Mouse (Mus musculus) embryonic facial prominence, embryonic 12.5 days (tissue): ENCODE data around the gene Gart. TPM values are rescaled to one million over a fixed set of nuclear protein-coding genes. Genes with fewer than 3 reads are reported as not detected.

Source experiments
- ATAC-seq: fragments of 200-750 bp; cut with Nextera tagmentation; 2 replicates; pipeline ENCODE4 v1.8.0; 2017; ENCODE audit not compliant: insufficient number of reproducible peaks, insufficient read depth, low FRiP score, low TSS enrichment
- H3K27ac ChIP-seq: fragments of 300-500 bp; sonication (generic); 2 replicates; pipeline ENCODE4 v1.5.1; 2016; ENCODE audit warnings: mild to moderate bottlenecking
- H3K27me3 ChIP-seq: fragments of 300-500 bp; sonication (generic); 2 replicates; pipeline ENCODE4 v1.6.1; 2016; ENCODE audit warnings: mild to moderate bottlenecking, moderate library complexity
- H3K36me3 ChIP-seq: fragments of 300-500 bp; sonication (generic); 2 replicates; pipeline ENCODE4 v1.6.1; 2016; ENCODE audit warnings: mild to moderate bottlenecking
- H3K4me1 ChIP-seq: fragments of 300-500 bp; sonication (generic); 2 replicates; pipeline ENCODE4 v1.6.1; 2016
- H3K4me2 ChIP-seq: fragments of 300-500 bp; sonication (generic); replicated peaks from 2 replicates; pipeline ENCODE4 v1.6.1; 2016; ENCODE audit warnings: mild to moderate bottlenecking, moderate library complexity
- H3K4me3 ChIP-seq: fragments of 300-500 bp; sonication (generic); 2 replicates; pipeline ENCODE4 v1.5.1; 2016; ENCODE audit warnings: mild to moderate bottlenecking
- H3K9ac ChIP-seq: fragments of 300-500 bp; sonication (generic); 2 replicates; pipeline ENCODE4 v1.6.1; 2016; ENCODE audit warnings: mild to moderate bottlenecking, moderate library complexity
- H3K9me3 ChIP-seq: fragments of 300-500 bp; sonication (generic); 2 replicates; pipeline ENCODE4 v1.6.1; 2016; ENCODE audit warnings: mild to moderate bottlenecking, moderate library complexity
- WGBS: fragments of 180-500 bp; shearing (Covaris S2); methylation state at CpG from one replicate; pipeline ENCODE4 v1.1.7; 2016; 5-methylcytosine and 5-hydroxymethylcytosine counted together
- polyA plus RNA-seq: library from polyadenylated mRNA; unstranded; fragments of >200 nt; fragmentation: Nextera tagmentation; extraction: Ambion mirVana; gene quantifications from 2 replicates; pipeline ENCODE4 v1.2.1, GENCODE M21; 2016

The Gart gene
- polyA plus RNA-seq, result 121 and 133 TPM in 2 replicates

- Histone ChIP-seq H3K4me3 (peak within 1 kb of the TSS; percentile 81), H3K4me2 (peak within 1 kb of the TSS; percentile 89), H3K27me3 (no peaks in the 10 kb centered on the region), H3K36me3 (peaks cover 16% of the 10 kb centered on the region), H3K9ac (peak within 1 kb of the TSS; percentile 73), H3K9me3 (no peaks in the 10 kb centered on the region), H3K4me1 (peaks cover 9% of the 10 kb centered on the region; the same call in 1 of the 2 replicates), H3K27ac (peak within 1 kb of the TSS; percentile 98)
- WGBS, result under 1% methylated on average over 59 of the region's 59 CpGs
- peak; percentile 82 for ATAC-seq
These were observed at the start of gene Gart for GRCm38 (mm10) chr16:91646681-91647419. Gart (minus strand) TSS chr16:91646952.

- peaks cover 30% of the 10 kb centered on the region for H3K36me3 ChIP-seq
- no peak overlapping the region for H3K27ac ChIP-seq
- H3K4me3 ChIP-seq, result no peak overlapping the region
- ATAC-seq, result no peak
- 50% methylated on average over 8 of the region's 8 CpGs for WGBS
- no peaks in the 10 kb centered on the region for H3K27me3 ChIP-seq
- H3K4me1 ChIP-seq, result no peaks in the 10 kb centered on the region
- H3K4me2 ChIP-seq, result no peak overlapping the region
- H3K9me3 ChIP-seq, result no peaks in the 10 kb centered on the region
- no peak overlapping the region for H3K9ac ChIP-seq
These were observed 48.5 kb upstream of the Gart start for GRCm38 (mm10) chr16:91695108-91695755.

- Histone ChIP-seq H3K9ac (no peak overlapping the region), H3K27ac (no peak overlapping the region), H3K4me3 (no peak overlapping the region), H3K4me1 (0 out of 2 replicates have a peak, but pooled peaks cover 3% of the 10 kb centered on the region), H3K9me3 (no peaks in the 10 kb centered on the region), H3K27me3 (no peaks in the 10 kb centered on the region), H3K4me2 (no peak overlapping the region), H3K36me3 (peaks cover 29% of the 10 kb centered on the region)
- ATAC-seq, result peak; percentile 83; the same call in 1 of the 2 replicates
- WGBS, result 29% methylated on average over 14 of the region's 14 CpGs
These were observed 47.8 kb upstream of the Gart start for GRCm38 (mm10) chr16:91694455-91695084.

- Histone ChIP-seq H3K9me3 (no peaks in the 10 kb centered on the region), H3K4me2 (no peak overlapping the region), H3K4me1 (peaks cover 14% of the 10 kb centered on the region), H3K36me3 (peaks cover 14% of the 10 kb centered on the region), H3K27ac (no peak overlapping the region), H3K27me3 (no peaks in the 10 kb centered on the region), H3K9ac (peak overlapping the region; percentile 24; the same call in 1 of the 2 replicates), H3K4me3 (no peak overlapping the region)
- no peak for ATAC-seq
- WGBS, result 46% methylated on average over 7 of the region's 7 CpGs
These were observed 43.0 kb upstream of the Gart start for GRCm38 (mm10) chr16:91689791-91690190.

DNA sequence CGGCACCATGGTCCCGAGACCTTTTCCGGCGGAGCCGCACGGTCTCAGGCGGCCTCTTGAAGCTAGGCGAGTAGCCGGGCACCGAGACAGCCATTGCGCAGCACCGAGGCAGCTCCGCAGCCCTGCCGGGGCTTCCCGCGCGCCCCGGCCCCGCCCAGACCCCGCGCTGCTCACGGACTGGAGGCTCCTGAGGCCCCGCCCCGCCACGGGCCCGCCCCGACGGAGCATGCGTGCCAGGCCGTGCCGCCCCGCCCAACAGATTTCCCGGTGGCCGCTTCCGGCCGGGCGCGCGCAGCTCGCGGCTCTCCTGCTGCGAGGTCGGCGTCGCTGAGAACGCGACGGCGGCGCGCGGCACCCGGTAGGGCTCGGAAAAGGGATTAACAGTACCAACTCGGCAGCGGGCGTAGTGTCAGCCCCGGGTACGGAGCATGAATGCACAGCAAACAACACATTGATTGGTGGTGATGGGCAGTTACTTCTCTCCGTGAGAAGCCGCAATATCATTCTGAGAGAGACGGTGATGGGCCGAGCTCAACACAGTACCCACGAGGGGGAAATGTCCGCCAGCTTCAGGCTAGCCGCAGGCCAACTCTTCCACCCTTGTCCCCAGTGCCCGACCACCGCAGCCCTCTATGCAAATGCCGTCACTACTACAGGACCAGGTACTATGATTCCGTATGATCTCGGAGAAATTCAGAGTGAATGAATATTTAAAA is 42.0 kb upstream of the Gart start, which contains the start of gene Donson:
Gene Donson (minus strand): TSS at position 152 of the 716 bp plus-strand sequence.
- H3K27ac ChIP-seq, result peak within 1 kb of the TSS; percentile 81
- H3K9me3 ChIP-seq, result no peaks in the 10 kb centered on the region
- H3K9ac ChIP-seq, result peak within 1 kb of the TSS; percentile 87
- H3K4me2 ChIP-seq, result peak within 1 kb of the TSS; percentile 82
- peak; percentile 98 for ATAC-seq
- H3K4me3 ChIP-seq, result peak within 1 kb of the TSS; percentile 87
- H3K27me3 ChIP-seq, result no peaks in the 10 kb centered on the region
- WGBS, result 1% methylated on average over 71 of the region's 71 CpGs
- H3K4me1 ChIP-seq, result peaks cover 14% of the 10 kb centered on the region
- peaks cover 23% of the 10 kb centered on the region for H3K36me3 ChIP-seq

GRCm38 (mm10) chr16:91688023-91688618 is 41.4 kb upstream of the Gart start:
- Histone ChIP-seq H3K4me3 (peak overlapping the region; percentile 87), H3K4me2 (peak overlapping the region; percentile 82), H3K9me3 (no peaks in the 10 kb centered on the region), H3K27me3 (no peaks in the 10 kb centered on the region), H3K4me1 (peaks cover 14% of the 10 kb centered on the region), H3K9ac (peak overlapping the region; percentile 87), H3K36me3 (peaks cover 27% of the 10 kb centered on the region), H3K27ac (peak overlapping the region; percentile 81)
- WGBS, result 1% methylated on average over 32 of the region's 51 CpGs
- ATAC-seq, result peak; percentile 36; the same call in 1 of the 2 replicates

DNA sequence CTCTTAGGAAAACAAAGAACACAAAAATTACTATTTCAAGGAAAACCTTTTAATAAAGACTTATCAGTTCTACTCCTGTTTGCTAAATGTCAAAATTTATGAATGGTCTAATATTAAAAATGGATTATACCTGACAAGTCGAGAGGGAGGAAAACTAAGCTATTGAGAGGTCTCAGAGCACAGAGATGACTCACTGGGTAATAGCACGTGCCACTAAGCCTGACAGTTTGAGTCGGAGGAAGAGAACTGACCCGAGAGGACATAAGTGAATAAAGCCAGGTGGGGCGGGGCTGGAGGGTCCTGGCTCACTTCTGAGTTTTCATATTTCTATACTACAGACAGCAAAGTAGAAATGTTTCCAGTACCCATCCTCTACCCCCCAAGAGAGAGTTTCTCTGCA is 39.6 kb upstream of the Gart start:
- Histone ChIP-seq H3K27ac (no peak overlapping the region), H3K4me2 (no peak overlapping the region), H3K4me3 (no peak overlapping the region), H3K27me3 (no peaks in the 10 kb centered on the region), H3K4me1 (peaks cover 14% of the 10 kb centered on the region), H3K9me3 (no peaks in the 10 kb centered on the region), H3K9ac (no peak overlapping the region), H3K36me3 (peaks cover 44% of the 10 kb centered on the region)
- WGBS, result 75% methylated on average over 5 of the region's 5 CpGs
- no peak for ATAC-seq

- no peak for ATAC-seq
- Histone ChIP-seq H3K4me3 (no peak overlapping the region), H3K27ac (no peak overlapping the region), H3K9ac (no peak overlapping the region), H3K4me2 (no peak overlapping the region), H3K27me3 (no peaks in the 10 kb centered on the region), H3K4me1 (peaks cover 14% of the 10 kb centered on the region), H3K9me3 (no peaks in the 10 kb centered on the region), H3K36me3 (peaks cover 51% of the 10 kb centered on the region)
- WGBS, result 91% methylated on average over 5 of the region's 5 CpGs
These were observed 38.8 kb upstream of the Gart start for GRCm38 (mm10) chr16:91685526-91685925.

DNA sequence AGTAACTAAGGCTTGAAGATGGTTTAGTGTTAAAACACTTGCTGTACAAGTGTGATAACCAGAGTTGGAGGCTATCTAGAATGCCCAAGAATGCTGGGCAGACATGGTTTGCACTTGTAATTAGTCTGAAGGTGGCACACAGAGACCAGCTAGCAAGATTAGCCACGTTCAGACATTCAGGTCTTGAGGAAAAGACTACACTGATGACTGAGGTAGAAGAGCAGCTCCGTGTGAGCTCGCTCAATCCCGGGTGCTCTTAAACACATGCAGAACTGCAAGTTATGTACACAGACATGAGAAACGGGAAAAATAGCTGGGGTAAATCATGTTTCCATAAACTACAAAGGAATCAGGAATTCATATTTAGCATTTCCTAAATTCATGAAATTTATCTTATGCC is 33.9 kb upstream of the Gart start:
- no peak overlapping the region for H3K4me3 ChIP-seq
- H3K4me2 ChIP-seq, result no peak overlapping the region
- H3K36me3 ChIP-seq, result peaks cover 85% of the 10 kb centered on the region
- ATAC-seq, result no peak
- no peak overlapping the region for H3K9ac ChIP-seq
- 85% methylated on average over 5 of the region's 5 CpGs for WGBS
- no peaks in the 10 kb centered on the region for H3K27me3 ChIP-seq
- H3K27ac ChIP-seq, result no peak overlapping the region
- no peaks in the 10 kb centered on the region for H3K4me1 ChIP-seq
- H3K9me3 ChIP-seq, result no peaks in the 10 kb centered on the region

GRCm38 (mm10) chr16:91678147-91678911 is 31.6 kb upstream of the Gart start:
- Histone ChIP-seq H3K27me3 (no peaks in the 10 kb centered on the region), H3K9me3 (no peaks in the 10 kb centered on the region), H3K4me3 (no peak overlapping the region), H3K4me1 (no peaks in the 10 kb centered on the region), H3K27ac (no peak overlapping the region), H3K9ac (no peak overlapping the region), H3K36me3 (peaks cover 80% of the 10 kb centered on the region), H3K4me2 (no peak overlapping the region)
- no peak for ATAC-seq
- 92% methylated on average over 5 of the region's 5 CpGs for WGBS
